Mouse (Mus musculus): Measurements from ENCODE around the gene Slc25a12. TPM values are rescaled to one million over a fixed set of nuclear protein-coding genes. Genes with fewer than 3 reads are reported as not detected.

Slc25a12 gene
- 35.8 and 39.1 TPM in 2 replicates for polyA plus RNA-seq (2012; ENCODE audit: insufficient read depth, insufficient read length, missing spikeins)

- Histone ChIP-seq H3K27ac (ENCODE audit: insufficient read depth, low read depth, low read length) (peak within 1 kb of the TSS; percentile 85), H3K4me3 (ENCODE audit: insufficient read depth, low read length) (peak within 1 kb of the TSS; percentile 76), H3K4me1 (ENCODE audit: control insufficient read depth, insufficient read depth, low read length) (peaks cover 3% of the 10 kb centered on the region)
- no peak for TF ChIP-seq POLR2A (IDR thresholded peaks at IDR 0.05; ENCODE audit: borderline replicate concordance, low read depth, low read length)
- TF ChIP-seq CTCF (IDR thresholded peaks at IDR 0.05; ENCODE audit: low read depth, low read length): no peak
These were observed at the start of gene Slc25a12 for GRCm38 (mm10) chr2:71367125-71367880. TSS of gene Slc25a12 (minus strand) at chr2:71367749.

GRCm38 (mm10) chr2:71405613-71406012, 38.1 kb upstream of the Slc25a12 start:
- TF ChIP-seq CTCF (IDR thresholded peaks at IDR 0.05; ENCODE audit: low read depth, low read length) (no peak), POLR2A (IDR thresholded peaks at IDR 0.05; ENCODE audit: borderline replicate concordance, low read depth, low read length) (no peak)
- no peak overlapping the region for H3K4me3 ChIP-seq (ENCODE audit: insufficient read depth, low read length)

GRCm38 (mm10) chr2:71389864-71390263, 22.3 kb upstream of the Slc25a12 start:
- H3K27ac ChIP-seq (ENCODE audit: insufficient read depth, low read depth, low read length): peak overlapping the region; percentile 41
- TF ChIP-seq CTCF (IDR thresholded peaks at IDR 0.05; ENCODE audit: low read depth, low read length) (no peak), POLR2A (IDR thresholded peaks at IDR 0.05; ENCODE audit: borderline replicate concordance, low read depth, low read length) (no peak)

More at GRCm38 (mm10) chr2:71405613-71406012, 38.1 kb upstream of the Slc25a12 start:
- H3K4me1 ChIP-seq (ENCODE audit: control insufficient read depth, insufficient read depth, low read length): no peaks in the 10 kb centered on the region
- H3K27ac ChIP-seq (ENCODE audit: insufficient read depth, low read depth, low read length): no peak overlapping the region

GRCm38 (mm10) chr2:71388951-71389763, 21.6 kb upstream of the Slc25a12 start, which contains the start of gene Hat1:
TSS of gene Hat1 (plus strand) at chr2:71388958.
- Histone ChIP-seq H3K4me1 (ENCODE audit: control insufficient read depth, insufficient read depth, low read length) (no peaks in the 10 kb centered on the region), H3K27ac (ENCODE audit: insufficient read depth, low read depth, low read length) (peak within 1 kb of the TSS; percentile 41), H3K4me3 (ENCODE audit: insufficient read depth, low read length) (peak within 1 kb of the TSS; percentile 86)
- TF ChIP-seq CTCF (IDR thresholded peaks at IDR 0.05; ENCODE audit: low read depth, low read length) (no peak), POLR2A (IDR thresholded peaks at IDR 0.05; ENCODE audit: borderline replicate concordance, low read depth, low read length) (no peak)

More at GRCm38 (mm10) chr2:71389864-71390263, 22.3 kb upstream of the Slc25a12 start:
- Histone ChIP-seq H3K4me3 (ENCODE audit: insufficient read depth, low read length) (peak overlapping the region; percentile 86), H3K4me1 (ENCODE audit: control insufficient read depth, insufficient read depth, low read length) (no peaks in the 10 kb centered on the region)

- no peak for TF ChIP-seq CTCF (IDR thresholded peaks at IDR 0.05; ENCODE audit: low read depth, low read length)
- TF ChIP-seq POLR2A (IDR thresholded peaks at IDR 0.05; ENCODE audit: borderline replicate concordance, low read depth, low read length): no peak
- Histone ChIP-seq H3K27ac (ENCODE audit: insufficient read depth, low read depth, low read length) (no peak overlapping the region), H3K4me1 (ENCODE audit: control insufficient read depth, insufficient read depth, low read length) (peaks cover under 1% of the 10 kb centered on the region; the same call in 1 of the 2 replicates), H3K4me3 (ENCODE audit: insufficient read depth, low read length) (no peak overlapping the region)
These were observed 20.2 kb upstream of the Slc25a12 start for GRCm38 (mm10) chr2:71387766-71388165.

- TF ChIP-seq CTCF (IDR thresholded peaks at IDR 0.05; ENCODE audit: low read depth, low read length) (no peak), POLR2A (IDR thresholded peaks at IDR 0.05; ENCODE audit: borderline replicate concordance, low read depth, low read length) (no peak)
- no peak overlapping the region for H3K27ac ChIP-seq (ENCODE audit: insufficient read depth, low read depth, low read length)
These were observed 16.3 kb upstream of the Slc25a12 start for GRCm38 (mm10) chr2:71383890-71384289.

GRCm38 (mm10) chr2:71381962-71382361, 14.4 kb upstream of the Slc25a12 start:
- TF ChIP-seq POLR2A (IDR thresholded peaks at IDR 0.05; ENCODE audit: borderline replicate concordance, low read depth, low read length) (no peak), CTCF (IDR thresholded peaks at IDR 0.05; ENCODE audit: low read depth, low read length) (no peak)
- Histone ChIP-seq H3K27ac (ENCODE audit: insufficient read depth, low read depth, low read length) (peak overlapping the region; percentile 14; the same call in 1 of the 2 replicates), H3K4me3 (ENCODE audit: insufficient read depth, low read length) (no peak overlapping the region), H3K4me1 (ENCODE audit: control insufficient read depth, insufficient read depth, low read length) (peaks cover 11% of the 10 kb centered on the region)

More at GRCm38 (mm10) chr2:71383890-71384289, 16.3 kb upstream of the Slc25a12 start:
- Histone ChIP-seq H3K4me3 (ENCODE audit: insufficient read depth, low read length) (no peak overlapping the region), H3K4me1 (ENCODE audit: control insufficient read depth, insufficient read depth, low read length) (peaks cover 6% of the 10 kb centered on the region)

GRCm38 (mm10) chr2:71377426-71377825, 9.9 kb upstream of the Slc25a12 start:
- H3K27ac ChIP-seq (ENCODE audit: insufficient read depth, low read depth, low read length): peak overlapping the region; percentile 38
- TF ChIP-seq CTCF (IDR thresholded peaks at IDR 0.05; ENCODE audit: low read depth, low read length) (no peak), POLR2A (IDR thresholded peaks at IDR 0.05; ENCODE audit: borderline replicate concordance, low read depth, low read length) (no peak)
- H3K4me3 ChIP-seq (ENCODE audit: insufficient read depth, low read length): no peak overlapping the region
- peaks cover 14% of the 10 kb centered on the region for H3K4me1 ChIP-seq (ENCODE audit: control insufficient read depth, insufficient read depth, low read length)

- H3K4me3 ChIP-seq (ENCODE audit: insufficient read depth, low read length): no peak overlapping the region
- no peak overlapping the region for H3K27ac ChIP-seq (ENCODE audit: insufficient read depth, low read depth, low read length)
- TF ChIP-seq POLR2A (IDR thresholded peaks at IDR 0.05; ENCODE audit: borderline replicate concordance, low read depth, low read length): no peak
- TF ChIP-seq CTCF (IDR thresholded peaks at IDR 0.05; ENCODE audit: low read depth, low read length): no peak
- peaks cover 11% of the 10 kb centered on the region for H3K4me1 ChIP-seq (ENCODE audit: control insufficient read depth, insufficient read depth, low read length)
These were observed 8.9 kb upstream of the Slc25a12 start for GRCm38 (mm10) chr2:71376433-71376906.

Measured in bone marrow macrophage, adult 2 months (primary cell).